Mouse (Mus musculus): ENCODE results near the gene Irak3.

- TF ChIP-seq EP300 (IDR thresholded peaks at IDR 0.05; ENCODE audit: low read depth) = no peak
- TF ChIP-seq CTCF (IDR thresholded peaks at IDR 0.05; ENCODE audit: low read depth) = no peak
These were observed 729 bp upstream of the Irak3 start for GRCm38 (mm10) chr10:120202467-120203250.
